Mouse (Mus musculus): Measurements from ENCODE around the gene Hmx1. TPM values are rescaled to one million over a fixed set of nuclear protein-coding genes. Genes with fewer than 3 reads are reported as not detected.

Gene Hmx1
- total and polyA plus RNA-seq, 3 experiments: not detected

DNA sequence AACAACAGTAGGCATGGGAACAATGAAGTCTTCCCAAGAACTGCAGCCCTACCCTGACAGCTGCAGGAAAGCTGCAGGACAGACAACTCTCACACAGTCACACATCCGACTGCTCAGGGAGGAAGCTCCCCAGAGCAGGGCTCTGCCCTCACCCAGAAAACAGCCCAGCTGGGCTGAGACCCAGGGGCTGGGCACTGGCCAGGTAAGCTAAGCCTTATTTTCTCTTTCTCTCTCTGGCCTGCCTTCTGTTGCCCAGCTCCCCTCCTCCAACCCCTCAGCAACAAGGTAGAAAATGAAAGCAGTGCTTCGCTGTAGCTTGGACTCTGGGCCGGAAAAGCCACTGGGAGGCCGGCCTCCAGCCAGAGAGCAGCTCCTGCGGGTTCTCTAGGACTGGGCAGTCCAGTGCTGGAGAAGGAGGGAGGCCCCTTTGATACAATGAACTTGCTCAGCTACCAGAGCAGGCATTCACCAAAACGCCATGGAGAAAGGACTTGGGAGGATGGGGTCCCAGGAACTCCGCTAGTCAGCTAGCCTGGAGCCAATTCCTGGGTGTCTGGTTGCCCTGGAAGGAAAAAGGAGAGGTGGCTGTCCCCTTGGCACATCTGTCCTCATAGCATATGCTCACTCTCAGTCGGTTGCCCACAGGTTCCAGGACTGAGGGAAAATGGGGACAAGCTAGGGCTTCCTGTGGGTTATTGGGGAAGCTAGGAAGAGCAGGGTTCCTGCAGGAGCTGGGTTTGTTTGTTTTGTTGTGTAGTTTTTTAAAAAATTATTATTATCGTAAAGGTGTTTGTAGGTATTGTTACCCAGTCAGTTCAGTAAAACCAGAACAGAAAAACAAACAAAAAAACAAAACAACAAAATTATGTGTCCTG is 6.9 kb downstream of the Hmx1 start:
- Histone ChIP-seq H3K27me3 (ENCODE audit: control insufficient read depth in 1 of 2, insufficient read depth in 2 of 2, low read length in 2 of 2) (no peaks in the 10 kb centered on the region), H3K9me3 (replicated peaks; ENCODE audit: insufficient read depth, low read length) (no peaks in the 10 kb centered on the region), H3K79me2 (ENCODE audit: control insufficient read depth, insufficient read depth, low read length, poor library complexity) (no peaks in the 10 kb centered on the region), H3K4me3 (ENCODE audit: control insufficient read depth in 1 of 2, insufficient read depth in 1 of 2, low read depth in 2 of 2, low read length in 2 of 2) (no peak overlapping the region), H3K36me3 (ENCODE audit: control insufficient read depth in 1 of 2, insufficient read depth in 2 of 2, low read length in 2 of 2) (no peaks in the 10 kb centered on the region), H3K9ac (ENCODE audit: control insufficient read depth, low read depth, low read length, poor library complexity, severe bottlenecking) (no peak overlapping the region), H3K27ac (ENCODE audit: control insufficient read depth, low read depth, low read length) (no peak overlapping the region), H3K4me1 (ENCODE audit: control insufficient read depth in 1 of 2, insufficient read depth in 2 of 2, low read length in 2 of 2) (no peaks in the 10 kb centered on the region)
- DNase-seq (ENCODE audit: low read depth, low spot score): no peak
- TF ChIP-seq JUND (IDR thresholded peaks at IDR 0.05; ENCODE audit: low read depth, low read length): no peak
- TF ChIP-seq NRF1 (IDR thresholded peaks at IDR 0.05; ENCODE audit: insufficient read depth, low read depth, low read length, poor library complexity, severe bottlenecking): no peak
- no peak for TF ChIP-seq TAL1 (IDR thresholded peaks at IDR 0.05; ENCODE audit: low read length)
- TF ChIP-seq ZKSCAN1 (IDR thresholded peaks at IDR 0.05; ENCODE audit: low read depth, low read length): no peak
- no peak for TF ChIP-seq NELFE (IDR thresholded peaks at IDR 0.05; ENCODE audit: low read depth, low read length)
- TF ChIP-seq SIN3A (IDR thresholded peaks at IDR 0.05; ENCODE audit: low read length): no peak
- TF ChIP-seq MYC (IDR thresholded peaks at IDR 0.05; ENCODE audit: low read depth, low read length): no peak
- TF ChIP-seq HCFC1 (IDR thresholded peaks at IDR 0.05; ENCODE audit: low read depth, low read length): no peak
- no peak for TF ChIP-seq CHD1 (IDR thresholded peaks at IDR 0.05; ENCODE audit: low read depth, low read length)
- no peak for TF ChIP-seq E2F4 (IDR thresholded peaks at IDR 0.05; ENCODE audit: borderline replicate concordance, low read depth, low read length)
- TF ChIP-seq ELF1 (IDR thresholded peaks at IDR 0.05; ENCODE audit: low read depth, low read length): no peak
- no peak for TF ChIP-seq USF2 (IDR thresholded peaks at IDR 0.05; ENCODE audit: borderline replicate concordance in 1 of 2, insufficient read depth in 1 of 2, low read depth in 1 of 2, low read length in 2 of 2)
- no peak for TF ChIP-seq MXI1 (IDR thresholded peaks at IDR 0.05; ENCODE audit: low read depth, low read length)
- TF ChIP-seq USF1 (IDR thresholded peaks at IDR 0.05; ENCODE audit: low read depth, low read length): no peak
- no peak for TF ChIP-seq POLR2A (IDR thresholded peaks at IDR 0.05; ENCODE audit: control insufficient read depth in 1 of 2, insufficient read depth in 1 of 2, low read depth in 1 of 2, low read length in 2 of 2, poor library complexity in 1 of 2)
- TF ChIP-seq RCOR1 (IDR thresholded peaks at IDR 0.05; ENCODE audit: low read depth, low read length): no peak
- no peak for TF ChIP-seq EP300 (IDR thresholded peaks at IDR 0.05; ENCODE audit: low read depth in 1 of 2, low read length in 2 of 2)
- TF ChIP-seq MAZ (IDR thresholded peaks at IDR 0.05; ENCODE audit: low read depth, low read length): no peak
- no peak for TF ChIP-seq GABPA (IDR thresholded peaks at IDR 0.05; ENCODE audit: low read depth, low read length)

All from MEL (cell line).